Mouse (Mus musculus) right cerebral cortex, postnatal 10 days (tissue): ENCODE measurements at regions not wholly inside any gene's neighbourhood (a gene's known extent, or its start where the extent isn't known, plus 50 kb on each side); places are given as distances from the start of the nearest gene placed in this dataset.

Source experiments
- DNase-seq, 2 experiments: peaks; one replicate each; pipeline ENCODE4 v3.0.0; 2021; ENCODE audit warnings: low spot score in 2 of 2

- DNase-seq = peak; percentile 15 to 16
These were observed 135.1 kb upstream of the Cldn34c4 start for GRCm38 (mm10) chrX:127871412-127871811.

GRCm38 (mm10) chrX:127844018-127844417 lies 107.7 kb upstream of the Cldn34c4 start:
- no peak for DNase-seq
